Mouse (Mus musculus): ENCODE data around the gene Tlr7.

The Tlr7 gene

DNA sequence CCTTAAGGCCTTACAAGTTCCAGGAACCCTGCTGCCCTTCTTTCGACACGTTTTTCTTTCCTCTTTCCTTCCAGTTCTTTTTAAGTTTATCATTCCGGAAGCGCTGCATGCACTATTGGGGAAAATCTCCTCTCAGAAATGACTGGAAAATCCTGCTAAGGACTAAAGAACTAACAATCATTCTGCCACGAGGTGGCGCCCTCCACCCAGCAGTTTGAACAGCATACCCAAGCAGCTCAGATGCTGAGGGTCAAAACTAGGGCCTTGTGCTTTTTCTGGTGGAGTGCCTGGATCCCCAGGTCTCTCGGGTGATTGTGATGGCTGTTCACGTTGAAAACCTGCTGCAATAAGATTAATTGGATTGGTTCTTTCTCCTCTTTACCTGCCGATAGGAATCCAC, 53.4 kb downstream of the Tlr7 start:
- DNase-seq (ENCODE audit: low read depth) = peak; percentile 34

DNA sequence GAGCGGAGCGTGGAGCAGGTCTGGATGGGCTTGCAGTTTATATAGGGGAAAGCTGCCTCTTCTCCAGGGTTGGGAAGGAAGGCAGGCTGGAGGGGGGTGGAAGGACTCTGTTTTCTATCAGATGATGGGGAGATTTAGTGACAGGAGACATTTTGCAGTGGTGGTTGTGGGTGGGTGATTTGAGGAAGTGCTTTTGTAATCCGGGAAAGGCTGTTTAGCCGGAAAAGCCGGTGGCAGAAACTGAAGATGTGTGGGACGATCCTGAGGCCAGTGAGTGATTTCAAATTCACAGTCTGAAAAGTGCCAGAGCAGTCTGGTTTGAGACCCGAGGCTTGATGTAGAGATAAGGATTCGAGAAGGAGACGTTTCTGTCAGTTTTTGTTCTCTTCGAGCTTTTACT, 53.8 kb downstream of the Tlr7 start:
- DNase-seq (ENCODE audit: low read depth) = no peak

DNA sequence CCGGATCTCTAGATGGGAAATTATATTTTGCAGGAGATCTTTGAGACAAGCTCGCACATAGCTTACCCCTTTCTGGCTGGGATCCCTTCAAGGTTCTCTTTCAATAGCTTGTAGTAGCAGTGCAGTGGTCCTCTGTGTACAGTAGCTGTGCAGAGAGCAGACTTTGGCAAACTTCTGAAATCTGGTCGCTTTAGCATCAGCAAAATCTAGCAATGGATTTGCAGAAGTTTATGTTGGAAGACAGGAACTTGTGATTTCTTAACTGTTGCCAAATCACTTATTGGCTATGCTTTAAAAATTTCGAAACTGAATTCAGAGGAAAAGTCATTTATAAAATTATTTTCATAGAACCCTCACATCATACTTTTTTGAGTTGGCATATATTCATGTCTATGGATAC, 66.3 kb downstream of the Tlr7 start, which contains the start of gene Tlr8:
Tlr8 (minus strand) TSS at position 244 of the 400 bp plus-strand sequence.
- no peak for DNase-seq (ENCODE audit: low read depth)

DNA sequence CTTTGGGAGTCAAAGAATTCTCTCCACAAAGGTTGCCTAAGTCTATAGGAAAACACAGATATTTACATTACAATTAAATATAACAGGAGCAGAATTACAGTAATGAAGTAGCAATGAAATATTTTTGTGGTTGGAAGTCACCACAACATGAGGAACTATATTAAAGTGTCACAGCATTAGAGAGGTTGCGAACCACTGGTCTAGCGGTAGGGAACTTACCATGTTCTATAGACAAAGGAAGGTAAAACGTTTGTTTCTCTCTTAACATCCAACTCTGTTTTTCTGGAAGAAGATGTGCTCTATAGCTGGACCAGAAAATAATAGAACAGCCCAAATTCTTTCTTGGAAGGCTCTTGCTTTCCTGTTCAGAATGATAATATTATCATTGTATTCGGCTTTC, 66.8 kb downstream of the Tlr7 start:
- no peak for DNase-seq (ENCODE audit: low read depth)

Measured in c-Kit-positive CD71-positive TER-119-negative erythroid progenitor cells, embryonic 14.5 days (primary cell).